7 mouse cellular contexts compared by ENCODE assay signal in the genomic region with DNA sequence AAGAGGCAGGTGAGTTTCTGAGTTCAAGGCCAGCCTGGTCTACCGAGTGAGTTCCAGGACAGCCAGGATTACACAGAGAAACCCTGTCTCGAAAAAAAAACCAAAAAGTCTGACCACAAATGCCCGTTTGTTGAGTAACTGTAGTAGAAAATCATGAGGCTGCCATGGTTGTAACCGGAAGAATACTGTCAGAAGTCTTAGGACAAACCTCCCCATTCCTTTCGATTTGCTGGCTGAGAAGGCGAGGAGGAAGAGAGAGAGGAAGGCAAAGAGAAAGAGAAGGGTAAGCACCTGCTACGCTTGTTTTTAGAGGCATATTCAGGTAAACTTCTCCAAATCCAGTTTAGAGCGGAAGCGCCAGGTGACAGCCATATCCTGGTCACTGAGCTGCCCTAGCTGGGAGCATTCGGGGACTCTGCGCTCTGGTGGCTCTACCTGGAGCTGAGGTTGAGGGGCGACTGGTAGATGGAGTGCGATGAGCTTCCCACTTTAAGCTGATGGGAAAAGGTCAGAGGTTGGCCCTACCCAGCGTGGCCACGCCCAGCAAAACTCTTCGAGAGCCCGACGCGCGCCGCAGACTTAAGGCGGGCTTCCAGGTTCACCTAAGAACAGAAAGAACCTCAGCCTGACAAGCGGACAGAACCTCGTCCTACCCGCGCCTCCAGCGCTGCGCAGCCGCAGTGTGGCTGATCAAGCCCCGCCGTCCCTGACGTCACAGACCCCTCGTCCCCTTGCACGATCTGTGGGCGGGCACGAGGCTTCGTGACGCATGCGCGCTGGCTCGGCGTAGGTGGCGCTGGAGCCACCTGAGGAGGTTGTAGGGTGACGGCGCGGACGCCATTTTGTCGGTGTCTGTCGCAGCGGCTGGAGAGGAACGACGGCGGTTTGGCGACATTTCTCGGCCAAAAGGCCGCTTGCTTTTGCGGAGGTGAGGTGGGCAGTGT. TPM values are rescaled to one million over a fixed set of nuclear protein-coding genes. Genes with fewer than 3 reads are reported as not detected.
DNase-seq lines count a peak whose midpoint lies in the region; ATAC-seq and TF ChIP-seq lines count a peak whose summit lies in the region.

TSS of gene BC049762 (minus strand) at position 705 of the 944 bp plus-strand sequence.

- peak; percentile 65 for TF ChIP-seq CTCF in intestine, postnatal 0 days (IDR thresholded peaks at IDR 0.05; ENCODE audit: low read depth)
- no peak for TF ChIP-seq CTCF in small intestine, adult 2 months (IDR thresholded peaks at IDR 0.05; ENCODE audit: extremely low read depth, insufficient read length, insufficient replicate concordance, low read depth, low read length)

- peaks cover 14% of the 10 kb centered on the region for H3K36me3 ChIP-seq in embryonic facial prominence, embryonic 10.5 days (replicated peaks)
- H3K36me3 ChIP-seq in intestine, postnatal 0 days (ENCODE audit: control insufficient read depth, insufficient read depth) = 0 out of 2 replicates have a peak, but pooled peaks cover 11% of the 10 kb centered on the region
- peaks cover 6% of the 10 kb centered on the region; the same call in 1 of the 2 replicates for H3K36me3 ChIP-seq in midbrain, embryonic 12.5 days
- peaks cover 2% of the 10 kb centered on the region; the same call in 1 of the 2 replicates for H3K36me3 ChIP-seq in small intestine, adult 2 months (ENCODE audit: control insufficient read depth, insufficient read depth, low read length)

- peaks cover 29% of the 10 kb centered on the region for H3K4me1 ChIP-seq in embryonic facial prominence, embryonic 10.5 days
- H3K4me1 ChIP-seq in intestine, postnatal 0 days (replicated peaks; ENCODE audit: control insufficient read depth, insufficient read depth, low read length) = no peaks in the 10 kb centered on the region
- peaks cover 31% of the 10 kb centered on the region for H3K4me1 ChIP-seq in midbrain, embryonic 12.5 days
- H3K4me1 ChIP-seq in small intestine, adult 2 months (ENCODE audit: control insufficient read depth, insufficient read depth, insufficient read length, low read length) = 0 out of 2 replicates have a peak, but pooled peaks cover 2% of the 10 kb centered on the region

- peak within 1 kb of the TSS; percentile 96 for H3K9ac ChIP-seq in intestine, postnatal 0 days (ENCODE audit: low read depth, low read length)
- peak within 1 kb of the TSS; percentile 96 for H3K9ac ChIP-seq in midbrain, embryonic 12.5 days (replicated peaks)

- peak within 1 kb of the TSS; percentile 99 for H3K27ac ChIP-seq in embryonic facial prominence, embryonic 10.5 days (replicated peaks)
- peak within 1 kb of the TSS; percentile 98 for H3K27ac ChIP-seq in intestine, postnatal 0 days (ENCODE audit: low read depth, low read length)
- H3K27ac ChIP-seq in midbrain, embryonic 12.5 days (replicated peaks) = peak within 1 kb of the TSS; percentile 91
- peak within 1 kb of the TSS; percentile 95 for H3K27ac ChIP-seq in small intestine, adult 2 months (ENCODE audit: insufficient read depth, low read depth, low read length)

- intact Hi-C loops in left cerebral cortex, postnatal 4 days (cut with DNase I) = loop anchor here (5.0 kb wide), 1 partner anchor 320 kb away; the partner anchor contains the start of gene 4933414I15Rik

- 9% methylated on average over 57 of the region's 57 CpGs for WGBS in embryonic facial prominence, embryonic 10.5 days
- 7% methylated on average over 57 of the region's 57 CpGs for WGBS in intestine, postnatal 0 days
- WGBS in midbrain, embryonic 12.5 days = 10% methylated on average over 57 of the region's 57 CpGs
- WGBS in small intestine, adult 2 months = 3% methylated on average over 57 of the region's 57 CpGs

- ATAC-seq in intestine, postnatal 0 days = peak; percentile 98
- ATAC-seq in midbrain, embryonic 12.5 days (ENCODE audit: low FRiP score, low read depth) = peak; percentile 98

- H3K9me3 ChIP-seq in embryonic facial prominence, embryonic 10.5 days = no peaks in the 10 kb centered on the region
- no peaks in the 10 kb centered on the region for H3K9me3 ChIP-seq in intestine, postnatal 0 days (ENCODE audit: control insufficient read depth)
- no peaks in the 10 kb centered on the region for H3K9me3 ChIP-seq in midbrain, embryonic 12.5 days

- peak; percentile 99 for DNase-seq in adrenal gland, postnatal 10 days
- DNase-seq in embryonic facial prominence, embryonic 10.5 days (ENCODE audit: low spot score) = peak; percentile 99
- peak; percentile 70 for DNase-seq in gonadal fat pad, adult 2 months (ENCODE audit: low read depth)
- DNase-seq in left cerebral cortex, postnatal 4 days = peak; percentile 99

- H3K4me2 ChIP-seq in intestine, postnatal 0 days (replicated peaks; ENCODE audit: low read depth) = peak within 1 kb of the TSS; percentile 93
- H3K4me2 ChIP-seq in midbrain, embryonic 12.5 days (replicated peaks) = peak within 1 kb of the TSS; percentile 59

- peak within 1 kb of the TSS; percentile 95 for H3K4me3 ChIP-seq in embryonic facial prominence, embryonic 10.5 days
- H3K4me3 ChIP-seq in intestine, postnatal 0 days (ENCODE audit: low read depth, low read length) = peak within 1 kb of the TSS; percentile 91
- peak within 1 kb of the TSS; percentile 97 for H3K4me3 ChIP-seq in midbrain, embryonic 12.5 days
- peak within 1 kb of the TSS; percentile 73 for H3K4me3 ChIP-seq in small intestine, adult 2 months (ENCODE audit: low read depth, low read length)

- peak; percentile 94 for TF ChIP-seq POLR2A in small intestine, adult 2 months (IDR thresholded peaks at IDR 0.05; ENCODE audit: low read depth, low read length)

- no peaks in the 10 kb centered on the region for H3K27me3 ChIP-seq in embryonic facial prominence, embryonic 10.5 days (replicated peaks; ENCODE audit: low read depth, poor library complexity, severe bottlenecking)
- H3K27me3 ChIP-seq in intestine, postnatal 0 days (replicated peaks; ENCODE audit: control insufficient read depth, insufficient read depth, low read length) = no peaks in the 10 kb centered on the region
- no peaks in the 10 kb centered on the region for H3K27me3 ChIP-seq in midbrain, embryonic 12.5 days
- no peaks in the 10 kb centered on the region for H3K27me3 ChIP-seq in small intestine, adult 2 months (ENCODE audit: control insufficient read depth, insufficient read depth, low read length)

RNA-seq across cellular contexts. Expression of gene BC049762, which starts in this region (rescaled TPM):
- under 1 TPM; 0.63 to 0.82 TPM for total RNA-seq in adrenal gland, postnatal 10 days (2021)
- polyA plus RNA-seq in embryonic facial prominence, embryonic 10.5 days (2016; fragmentation: Nextera tagmentation; extraction: Ambion mirVana) = 0.27 and 0.55 TPM in 2 replicates
- 2.1 and 2.2 TPM in 2 replicates for polyA plus RNA-seq in gonadal fat pad, adult 2 months (2012; rRNA removed)
- 0.76 and 0.83 TPM in 2 replicates for polyA plus RNA-seq in intestine, postnatal 0 days (2015; fragmentation: Nextera tagmentation; extraction: Ambion mirVana)
- not detected for total RNA-seq in left cerebral cortex, postnatal 4 days (2021)
- 0.20 and 0.85 TPM in 2 replicates for polyA plus RNA-seq in midbrain, embryonic 12.5 days (2016; fragmentation: Nextera tagmentation; extraction: Ambion mirVana)
- polyA plus RNA-seq in small intestine, adult 2 months (2012; rRNA removed) = 0.18 and 0.23 TPM in 2 replicates

Comparison
In these comparisons a context has a peak if more than half of its experiments do, and no peak if none do; other contexts are left out.
1. Peak in every context shown above with its lines: DNase-seq, ATAC-seq, H3K4me3 ChIP-seq and H3K27ac ChIP-seq.
2. Peak in DNase-seq in adrenal gland, postnatal 10 days; RNA of the gene not detected or under 1 TPM.
3. Peak in DNase-seq, H3K4me3 ChIP-seq and H3K27ac ChIP-seq in embryonic facial prominence, embryonic 10.5 days; RNA of the gene not detected or under 1 TPM.
4. Peak in ATAC-seq, H3K4me3 ChIP-seq, H3K27ac ChIP-seq, H3K9ac ChIP-seq and H3K4me2 ChIP-seq in intestine, postnatal 0 days; RNA of the gene not detected or under 1 TPM.
5. Peak in DNase-seq in left cerebral cortex, postnatal 4 days; RNA of the gene not detected or under 1 TPM.
6. Peak in ATAC-seq, H3K4me3 ChIP-seq, H3K27ac ChIP-seq, H3K9ac ChIP-seq and H3K4me2 ChIP-seq in midbrain, embryonic 12.5 days; RNA of the gene not detected or under 1 TPM.